Mouse (Mus musculus) urinary bladder, postnatal 10 days (tissue): ENCODE data around the gene Nlrx1.

Experiments
- DNase-seq: peaks from one replicate; pipeline ENCODE4 v3.0.0; 2022; ENCODE audit warnings: low spot score

The Nlrx1 gene

DNA sequence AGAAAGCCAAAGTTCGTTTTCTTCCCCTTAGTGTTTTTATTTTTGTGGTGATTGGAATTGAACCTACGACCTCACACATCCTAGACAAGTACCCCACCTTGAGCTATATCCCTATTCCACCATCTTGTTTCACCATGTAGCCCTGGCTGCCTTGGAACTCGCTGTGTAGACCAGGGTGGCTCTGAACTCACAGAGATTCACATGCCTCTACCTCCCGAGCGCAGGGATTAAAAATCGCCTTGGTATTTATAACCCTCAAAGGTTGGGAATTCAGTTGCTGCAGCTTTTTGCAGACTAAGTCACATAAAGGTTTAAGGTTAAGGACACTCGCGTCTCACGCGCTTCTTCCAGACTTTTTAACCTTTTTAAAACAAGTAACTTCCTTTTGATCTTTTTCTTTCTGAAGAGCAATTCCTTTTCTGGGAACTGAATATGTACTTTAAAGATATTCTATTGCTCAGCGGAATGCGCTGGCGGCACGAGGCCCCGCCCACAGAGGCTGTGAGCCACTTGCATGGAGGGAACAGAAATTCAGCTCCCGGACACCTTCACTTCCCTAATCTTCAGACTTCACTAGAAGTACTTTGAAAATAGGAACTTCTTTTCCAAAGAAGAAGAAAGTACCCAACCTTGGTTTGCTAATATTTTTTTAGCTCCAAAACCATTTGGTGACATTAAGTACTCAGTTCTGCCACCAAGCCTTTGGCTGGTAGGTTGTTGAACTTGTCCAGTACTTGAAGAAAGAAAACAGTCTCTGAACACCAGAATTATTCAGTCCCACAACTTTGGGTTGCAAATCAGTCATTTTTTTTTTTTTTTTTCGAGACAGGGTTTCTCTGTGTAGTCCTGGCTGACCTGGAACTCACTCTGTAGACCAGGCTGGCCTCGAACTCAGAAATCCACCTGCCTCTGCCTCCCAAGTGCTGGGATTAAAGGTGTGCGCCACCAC, 33.6 kb downstream of the Nlrx1 start:
- no peak for DNase-seq

DNA sequence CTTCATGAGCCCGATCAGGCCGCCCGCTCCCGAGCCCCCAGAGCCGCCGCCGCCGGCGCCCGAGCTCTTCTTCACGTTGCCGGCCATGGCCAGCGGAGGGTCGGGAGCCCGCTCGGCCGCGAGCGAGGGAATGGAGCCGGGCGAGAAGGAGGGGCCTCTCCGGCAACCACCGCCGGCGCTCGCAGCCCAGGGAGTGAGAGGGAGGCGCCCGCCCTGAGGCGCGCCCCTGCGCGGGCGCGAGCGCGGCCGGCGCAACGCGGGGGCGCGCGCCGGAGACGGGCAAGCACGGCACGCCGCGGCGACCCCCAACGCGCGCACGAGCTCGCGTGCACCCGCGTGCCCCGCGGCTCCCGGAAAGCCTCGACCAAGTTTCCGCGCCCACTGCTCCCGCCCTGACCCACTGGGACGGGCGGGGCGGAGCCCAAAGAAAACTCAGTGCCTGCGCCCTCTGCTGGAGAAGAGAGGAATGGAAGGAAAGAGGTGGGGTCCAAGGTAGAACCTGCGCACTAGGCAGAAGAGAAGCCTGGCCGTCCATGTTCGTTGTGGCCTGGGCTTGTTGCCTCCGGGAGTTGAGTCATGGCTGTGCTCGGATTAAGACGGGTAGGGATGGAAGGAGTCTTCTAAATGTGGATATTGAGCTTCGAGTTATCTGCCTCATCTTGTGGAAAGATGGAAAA, 34.5 kb downstream of the Nlrx1 start, which contains the start of gene Cbl:
TSS of gene Cbl (minus strand) at position 248 of the 677 bp plus-strand sequence.
- DNase-seq, result peak; percentile 98

DNA sequence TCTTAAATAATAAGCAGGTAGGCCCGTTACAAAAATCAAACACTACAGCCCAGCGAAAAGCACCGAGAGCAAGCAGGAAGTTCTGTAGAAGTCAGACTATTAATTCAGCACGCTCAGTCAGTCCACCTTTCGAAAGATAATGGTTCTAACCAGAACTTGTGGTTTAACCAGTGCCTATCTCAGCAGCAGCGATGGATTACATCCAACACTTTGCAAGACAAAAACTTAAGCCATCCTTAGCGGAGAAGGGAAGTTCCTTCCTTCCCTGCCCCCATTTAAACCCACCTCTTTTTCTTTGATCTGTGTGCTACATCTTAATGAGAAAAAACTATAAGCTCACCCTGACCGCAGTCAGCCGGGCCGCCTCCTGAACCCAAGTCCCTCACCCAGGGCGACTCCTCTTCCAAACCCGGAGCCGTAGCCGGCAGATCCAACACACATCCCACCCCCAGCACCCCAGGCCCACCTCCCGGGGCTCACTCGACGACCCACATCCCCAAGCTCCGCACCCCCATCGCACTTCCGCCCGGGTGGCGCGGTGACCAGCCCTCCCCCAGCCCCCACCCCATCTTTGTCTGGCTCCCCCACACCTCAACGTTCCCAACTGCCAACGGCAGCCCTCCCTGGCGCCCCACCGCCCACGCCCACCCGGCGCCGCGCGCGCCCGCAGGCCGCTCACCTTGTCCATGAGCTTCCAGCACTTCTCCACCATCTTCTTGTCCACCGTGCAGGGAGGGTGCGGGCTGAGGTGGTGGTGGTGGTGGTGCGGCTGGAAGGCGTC, 35.2 kb downstream of the Nlrx1 start:
- no peak for DNase-seq

DNA sequence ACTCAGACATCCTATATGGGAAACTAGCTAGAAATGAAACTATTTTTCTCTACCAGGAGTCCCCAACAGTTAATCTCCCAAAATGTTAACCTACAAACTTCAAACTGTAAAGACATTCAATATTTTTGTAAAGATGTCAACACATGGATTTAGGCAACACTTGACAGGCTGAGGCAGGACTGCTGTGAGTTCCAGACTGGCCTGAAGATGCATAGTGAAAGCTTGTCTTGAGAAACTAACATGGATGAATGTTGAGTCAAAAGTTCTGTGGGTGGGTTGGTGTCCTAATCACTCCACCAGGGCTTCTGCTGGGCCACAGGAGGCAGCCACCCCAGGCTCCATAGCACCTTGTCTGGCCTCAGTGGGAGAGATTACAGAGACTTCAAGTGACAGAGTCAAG, 36.8 kb downstream of the Nlrx1 start:
- no peak for DNase-seq

DNA sequence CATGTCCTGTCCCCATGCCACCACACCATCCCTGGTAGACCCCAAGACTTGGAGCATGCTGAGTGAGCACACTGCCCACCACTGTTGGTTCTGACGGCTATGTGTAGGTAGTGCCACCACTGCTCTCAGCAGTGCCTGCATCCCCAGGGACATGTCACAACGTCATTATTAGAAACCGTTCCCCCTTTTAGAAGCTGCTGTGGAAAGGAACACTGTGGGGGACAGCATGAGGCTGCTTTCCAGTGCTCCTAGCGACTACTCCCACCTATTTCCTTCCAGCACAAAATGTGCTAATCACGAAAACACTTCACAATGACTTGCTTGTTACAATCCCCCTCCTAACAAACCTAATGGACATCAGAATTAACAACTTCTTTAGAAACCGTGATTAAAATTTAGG, 42.4 kb downstream of the Nlrx1 start:
- DNase-seq, result no peak

DNA sequence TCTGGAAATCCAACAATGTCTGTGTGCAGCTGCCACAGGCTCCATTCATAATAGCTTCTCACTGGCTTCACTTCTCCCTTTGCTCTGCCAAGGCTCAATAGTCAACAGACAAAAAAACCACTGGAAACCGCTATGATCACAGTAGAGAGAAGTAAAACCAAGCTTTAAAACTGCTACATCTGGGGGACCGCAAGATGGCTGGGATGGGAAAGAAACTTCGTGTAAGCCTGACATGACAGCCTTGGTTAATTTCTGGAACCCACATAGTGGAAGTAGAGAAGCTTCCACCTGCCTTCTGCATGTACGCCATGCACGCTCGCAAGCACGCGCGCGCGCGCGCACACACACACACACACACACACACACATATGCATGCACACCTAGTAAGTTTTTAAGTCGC, 54.9 kb downstream of the Nlrx1 start:
- no peak for DNase-seq

DNA sequence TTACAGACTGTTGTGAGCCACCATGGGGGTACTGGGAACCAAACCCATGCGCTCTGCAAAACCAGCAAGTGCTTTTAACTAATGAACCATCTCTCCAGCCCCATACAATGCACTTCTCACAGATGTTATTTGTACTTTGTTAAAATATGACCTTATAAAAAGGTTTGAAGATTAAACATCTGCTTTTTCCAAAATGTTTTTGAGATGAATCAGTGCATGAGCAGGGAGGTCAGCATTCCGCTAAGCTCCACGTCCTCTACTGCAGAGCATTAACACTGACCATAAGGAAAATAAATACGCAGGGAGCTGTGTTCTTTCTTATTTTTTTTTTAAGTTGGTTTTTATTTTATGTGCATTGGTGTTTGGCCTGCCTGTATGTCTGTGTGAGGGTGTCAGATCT, 56.0 kb downstream of the Nlrx1 start:
- no peak for DNase-seq

DNA sequence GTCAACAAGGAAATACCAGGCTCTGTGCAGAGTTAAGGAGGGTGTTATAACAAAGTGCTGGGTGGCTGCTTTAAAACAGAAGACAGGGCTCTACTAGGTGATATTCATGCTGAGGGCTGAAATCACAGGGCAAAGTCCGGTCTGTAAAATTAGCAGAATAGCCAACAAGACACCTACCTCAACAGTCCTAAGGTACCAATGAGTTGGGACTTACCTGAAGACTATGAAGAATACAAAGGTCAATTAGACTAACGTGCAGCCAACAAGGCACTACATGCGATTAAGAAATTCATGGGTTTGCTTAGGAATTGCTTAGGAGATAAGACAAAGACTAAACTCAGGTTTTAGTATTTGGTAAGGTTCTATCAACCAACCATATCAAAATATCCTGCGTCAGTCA, 59.0 kb downstream of the Nlrx1 start:
- DNase-seq, result no peak

DNA sequence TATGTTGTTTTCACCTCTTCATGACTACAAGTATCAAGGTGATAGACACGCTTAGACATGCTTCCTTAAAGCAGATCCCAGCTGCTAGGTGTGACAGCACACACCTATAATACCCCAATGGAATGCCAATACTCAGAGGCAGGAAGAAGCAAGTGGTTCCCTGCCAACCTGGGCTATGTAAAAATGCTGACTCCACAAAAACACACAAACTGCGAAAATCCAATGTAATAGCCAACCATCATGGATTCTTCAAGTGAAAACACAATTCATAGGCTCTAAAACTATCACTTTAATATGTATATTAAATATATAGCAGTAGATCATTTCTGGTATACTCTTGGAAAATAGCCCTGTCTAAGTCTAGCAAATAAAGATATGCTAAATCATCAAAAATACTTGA, 60.6 kb downstream of the Nlrx1 start:
- no peak for DNase-seq
